Mouse (Mus musculus): ENCODE data around the gene Sdhb. TPM values are rescaled to one million over a fixed set of nuclear protein-coding genes. Genes with fewer than 3 reads are reported as not detected.

The Sdhb gene
- total RNA-seq (2021) = 100 to 1,000 TPM; 183 to 190 TPM
- long read RNA-seq, transcript Sdhb-201 (8 exons, 1,142 nt) = major isoform, 200 of 226 reads
- long read RNA-seq, partial matches to known transcripts = 8 of 226 reads
- long read RNA-seq, other reads (novel, unspliced or antisense) = 17 of 226 reads

- DNase-seq (ENCODE audit: low spot score in 2 of 2) = peak; percentile 97 to 98
These were observed at the start of gene Sdhb for GRCm38 (mm10) chr4:140960781-140961466. Sdhb (plus strand) TSS chr4:140961203.

- DNase-seq (ENCODE audit: low spot score in 2 of 2) = no peak
These were observed 49.6 kb upstream of the Sdhb start for GRCm38 (mm10) chr4:140911416-140911815.

- no peak for DNase-seq (ENCODE audit: low spot score in 2 of 2)
These were observed 48.7 kb upstream of the Sdhb start for GRCm38 (mm10) chr4:140912271-140912833.

DNA sequence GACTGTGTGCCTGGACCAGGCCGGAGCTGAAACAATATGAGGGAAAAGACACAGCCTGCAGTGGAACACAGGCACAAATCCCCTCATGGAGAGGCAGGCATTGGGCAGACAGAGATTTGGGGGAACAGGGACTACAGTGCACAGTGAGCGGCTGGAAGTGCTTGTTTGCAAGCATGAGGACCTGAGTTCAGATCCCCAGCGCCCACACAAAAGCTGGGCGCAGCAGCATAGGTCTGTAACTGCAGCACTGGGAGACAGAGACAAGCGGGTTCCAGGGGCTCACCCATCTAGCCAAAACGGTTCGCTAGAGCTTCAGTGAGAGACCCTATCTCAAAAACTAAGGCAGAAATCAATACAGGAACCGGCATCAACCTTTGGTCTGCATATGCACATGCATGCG, 47.4 kb upstream of the Sdhb start:
- no peak for DNase-seq (ENCODE audit: low spot score in 2 of 2)

GRCm38 (mm10) chr4:140914731-140915131, 46.3 kb upstream of the Sdhb start:
- peak in 1 of 2 experiments; percentile 52 for DNase-seq (ENCODE audit: low spot score in 2 of 2)

DNA sequence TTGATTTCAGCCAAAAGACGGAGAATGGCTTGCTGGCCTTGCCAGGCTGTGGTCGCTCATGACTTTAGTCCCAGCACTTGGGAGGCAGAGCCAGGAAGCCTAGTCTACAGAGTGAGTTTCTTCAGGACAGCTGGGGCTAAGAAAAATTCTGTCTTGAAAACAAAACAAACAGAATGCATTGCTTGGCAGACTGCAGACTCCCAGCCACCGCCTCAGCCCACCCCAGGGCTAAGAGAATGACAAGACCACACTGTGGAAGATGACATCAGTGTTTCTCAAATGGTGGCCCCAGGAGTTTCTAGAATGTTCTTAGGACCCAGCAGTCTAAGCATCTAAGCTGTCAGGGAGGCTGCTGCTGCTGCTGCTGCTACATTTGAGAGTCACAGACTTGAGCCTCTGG, 45.8 kb upstream of the Sdhb start:
- no peak for DNase-seq (ENCODE audit: low spot score in 2 of 2)

DNA sequence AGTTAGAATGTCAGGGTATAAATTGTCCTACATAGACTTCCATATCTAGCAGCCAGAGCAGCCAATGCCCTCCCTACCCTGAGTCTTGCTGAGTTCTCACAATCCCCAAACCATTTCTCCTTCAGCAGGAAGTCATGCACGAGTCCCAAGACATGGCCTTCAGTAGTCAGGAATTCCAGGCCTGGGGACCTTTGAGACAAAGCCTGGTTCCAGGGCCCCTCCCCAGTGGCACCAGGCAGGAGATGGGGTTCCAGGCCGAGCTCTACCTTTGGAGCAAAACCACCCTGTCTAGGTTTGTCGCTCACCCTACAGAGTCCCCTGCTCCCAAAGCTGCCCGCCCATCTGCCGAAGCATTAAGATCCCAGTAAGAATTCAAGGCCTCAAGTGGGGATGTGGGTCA, 44.7 kb upstream of the Sdhb start:
- DNase-seq (ENCODE audit: low spot score in 2 of 2) = no peak

DNA sequence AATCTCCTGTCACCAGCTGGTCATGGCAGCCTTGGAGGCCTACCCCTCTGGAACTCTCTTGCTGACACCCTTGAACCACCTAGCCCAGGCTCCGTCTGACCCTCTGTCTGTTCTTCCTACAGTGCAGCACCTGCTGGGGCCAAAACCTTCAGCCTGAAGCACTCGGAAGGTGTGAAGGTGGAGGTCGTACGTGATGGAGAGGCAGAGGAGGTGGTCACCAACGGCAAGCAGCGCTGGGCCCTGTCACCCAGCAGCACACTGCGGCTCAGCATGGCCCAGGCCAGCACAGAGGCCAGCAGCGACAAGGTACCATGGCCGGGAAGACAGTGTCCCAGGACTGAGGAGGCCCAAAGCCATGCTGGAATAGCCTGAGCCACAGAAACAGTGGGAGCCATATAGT, 43.6 kb upstream of the Sdhb start:
- no peak for DNase-seq (ENCODE audit: low spot score in 2 of 2)

DNA sequence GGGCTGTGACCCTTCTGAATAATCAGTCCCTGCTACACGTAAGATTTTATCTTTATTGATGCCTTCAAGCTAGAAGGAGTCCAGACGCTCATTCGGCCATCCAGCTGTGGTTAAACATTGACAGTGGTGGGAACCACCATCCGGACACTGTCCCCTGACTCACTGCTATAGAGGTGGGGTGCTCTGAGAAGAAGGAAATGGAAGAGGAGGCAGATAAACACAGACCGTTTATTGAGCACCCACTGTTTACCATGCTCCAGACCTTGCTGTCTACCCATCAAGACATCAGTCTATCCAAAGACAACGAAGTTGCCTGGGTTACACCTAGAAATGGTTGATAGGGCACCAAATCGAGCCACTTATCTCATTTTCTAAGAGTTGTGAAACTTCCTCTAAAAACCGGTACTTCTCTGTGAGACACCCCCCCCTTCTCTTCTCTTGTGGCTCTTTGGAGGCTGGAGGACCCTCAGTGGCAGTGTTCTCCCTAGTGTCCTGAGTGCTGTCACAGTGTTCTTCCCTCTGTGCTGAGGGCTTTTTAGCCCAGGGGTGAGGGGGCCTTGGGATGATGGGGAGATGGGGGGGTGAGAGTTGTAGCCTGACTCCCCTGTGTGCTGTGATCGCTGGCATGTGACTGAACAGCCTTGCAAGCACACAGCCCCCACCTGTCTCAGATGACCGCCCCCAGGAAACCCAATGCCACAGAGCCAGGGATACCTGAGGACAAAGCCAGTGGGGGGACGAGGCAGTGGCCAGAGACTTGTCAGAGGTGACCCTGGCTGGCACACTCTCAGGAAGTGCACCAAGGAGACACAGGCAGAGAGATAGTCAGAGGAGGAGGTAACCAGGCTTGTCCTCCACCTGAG, 40.8 kb upstream of the Sdhb start:
- no peak for DNase-seq (ENCODE audit: low spot score in 2 of 2)

DNA sequence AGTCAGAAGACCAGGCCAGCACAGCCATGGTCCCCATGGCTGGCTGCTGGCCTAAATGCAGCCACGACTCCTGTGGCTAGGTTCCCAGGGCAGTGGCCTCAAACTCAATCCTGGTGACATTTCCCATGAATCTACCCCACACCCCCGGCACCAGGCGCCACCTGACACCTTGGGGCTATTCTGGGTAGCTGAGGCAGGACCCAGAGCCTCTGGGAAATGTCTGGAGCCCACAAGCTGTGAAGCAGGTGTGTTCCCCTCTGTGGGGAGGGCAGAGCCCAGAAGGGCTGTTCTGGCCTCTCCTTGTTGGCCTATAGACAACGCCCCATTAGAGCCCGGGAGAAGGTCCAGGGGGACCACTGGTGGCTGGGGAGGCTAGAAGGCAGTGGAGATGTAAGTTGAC, 38.5 kb upstream of the Sdhb start:
- no peak for DNase-seq (ENCODE audit: low spot score in 2 of 2)

- no peak for DNase-seq (ENCODE audit: low spot score in 2 of 2)
These were observed 35.4 kb upstream of the Sdhb start for GRCm38 (mm10) chr4:140925648-140926047.

DNA sequence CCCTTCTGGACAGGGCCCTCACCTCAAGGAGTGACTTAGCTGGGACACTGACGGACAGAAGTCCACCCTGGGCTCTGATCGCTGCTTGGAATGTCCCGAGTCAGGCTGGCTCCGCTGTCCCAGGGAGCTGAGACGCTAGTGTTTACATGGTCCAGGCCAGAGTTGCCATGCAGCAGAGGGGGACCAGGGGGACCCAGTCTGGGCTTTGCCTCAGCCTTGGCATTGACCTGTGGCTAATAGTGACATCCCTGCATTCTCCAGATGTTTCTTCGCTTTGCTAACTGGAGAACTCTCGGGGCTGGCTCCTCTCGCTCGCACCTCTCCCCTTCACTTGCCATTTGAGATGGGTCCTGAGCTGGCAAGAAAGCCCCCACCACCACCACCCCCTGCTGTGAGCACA, 32.7 kb upstream of the Sdhb start:
- no peak for DNase-seq (ENCODE audit: low spot score in 2 of 2)

DNA sequence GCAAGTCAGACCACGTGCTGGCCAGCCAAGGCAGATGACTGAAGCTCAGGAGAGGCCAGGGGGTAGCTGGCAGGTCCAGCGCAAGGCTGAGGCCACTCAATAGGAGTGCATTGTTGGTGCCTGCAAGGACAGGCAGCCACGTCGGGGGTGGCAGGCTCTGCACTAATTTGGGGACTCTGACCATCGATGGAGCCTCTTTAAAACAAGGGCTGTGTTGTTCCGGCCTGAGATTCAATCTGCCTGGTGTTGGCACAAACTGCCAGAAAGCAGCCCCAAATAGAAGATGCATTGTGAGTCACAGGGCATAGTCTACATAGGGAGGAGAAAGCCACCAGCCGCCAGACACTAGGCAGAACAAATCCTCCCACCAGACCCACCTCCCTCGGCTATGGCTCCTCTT, 31.3 kb upstream of the Sdhb start:
- peak; percentile 51 to 80 for DNase-seq (ENCODE audit: low spot score in 2 of 2)

DNA sequence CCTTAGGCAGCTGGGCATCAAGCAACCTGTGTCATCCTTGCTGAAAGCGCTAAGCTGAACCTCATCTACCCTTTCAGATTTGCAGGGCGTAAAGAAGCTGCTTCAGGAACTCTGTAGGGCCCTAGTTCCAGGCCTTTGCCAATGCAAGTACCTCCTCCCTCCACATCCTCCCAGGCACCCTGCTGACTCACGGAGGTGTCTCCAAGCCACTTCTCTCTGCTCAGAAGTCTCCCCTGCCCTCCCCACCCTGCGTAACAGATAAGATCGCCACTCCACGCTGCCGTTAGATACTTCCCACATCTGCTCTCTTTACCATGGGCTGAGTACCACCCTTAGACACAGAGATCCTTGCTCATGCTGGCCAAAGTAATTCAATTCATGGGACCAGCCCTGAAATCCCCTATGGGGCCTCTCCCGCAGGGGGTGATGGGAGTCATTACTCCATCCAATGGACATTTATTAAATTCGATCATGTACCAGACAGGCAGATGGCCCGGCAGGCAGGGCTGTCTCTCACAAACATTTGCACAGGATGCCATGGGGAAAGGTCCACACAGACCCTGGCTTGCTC, 30.0 kb upstream of the Sdhb start:
- no peak for DNase-seq (ENCODE audit: low spot score in 2 of 2)

DNA sequence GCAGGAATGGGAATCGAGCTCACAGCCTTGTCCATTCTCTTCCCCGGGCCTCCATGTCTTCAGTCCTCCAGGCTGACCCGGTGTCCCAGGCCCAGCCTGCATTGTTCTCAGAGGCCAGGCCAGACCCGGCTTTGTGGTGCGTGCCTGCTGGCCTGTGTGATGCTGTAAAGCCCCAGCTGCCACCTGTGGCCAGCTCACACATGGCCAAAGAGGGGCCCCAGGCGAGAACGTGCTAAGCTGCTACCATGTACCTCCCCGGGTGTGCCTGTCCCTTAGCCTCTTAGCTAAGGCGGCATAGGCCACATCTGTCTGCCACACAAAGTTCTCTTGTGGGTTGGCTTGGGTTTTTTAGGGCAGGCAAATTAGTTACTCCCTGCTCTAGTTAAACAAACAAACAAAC, 25.4 kb upstream of the Sdhb start:
- DNase-seq (ENCODE audit: low spot score in 2 of 2) = no peak

DNA sequence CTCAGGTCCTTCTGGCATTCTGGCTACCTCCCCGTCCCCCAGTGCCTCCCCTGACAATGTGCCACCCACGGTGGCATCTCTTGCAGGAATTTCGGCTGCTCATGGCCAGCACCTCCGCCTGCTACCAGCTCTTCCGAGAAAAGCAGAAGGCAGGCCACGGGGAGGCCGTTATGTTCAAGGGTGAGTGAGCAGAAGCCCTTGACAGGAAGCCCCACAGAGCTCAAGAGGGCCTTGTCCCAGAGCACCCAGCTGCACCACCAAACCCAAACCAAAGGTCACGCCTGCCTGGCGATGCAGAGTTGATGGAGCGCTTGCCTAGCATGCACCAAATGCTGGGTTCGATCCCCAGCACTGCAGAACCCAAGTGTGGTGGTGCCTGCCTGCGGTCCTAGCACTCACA, 16.6 kb upstream of the Sdhb start:
- no peak for DNase-seq (ENCODE audit: low spot score in 2 of 2)

DNA sequence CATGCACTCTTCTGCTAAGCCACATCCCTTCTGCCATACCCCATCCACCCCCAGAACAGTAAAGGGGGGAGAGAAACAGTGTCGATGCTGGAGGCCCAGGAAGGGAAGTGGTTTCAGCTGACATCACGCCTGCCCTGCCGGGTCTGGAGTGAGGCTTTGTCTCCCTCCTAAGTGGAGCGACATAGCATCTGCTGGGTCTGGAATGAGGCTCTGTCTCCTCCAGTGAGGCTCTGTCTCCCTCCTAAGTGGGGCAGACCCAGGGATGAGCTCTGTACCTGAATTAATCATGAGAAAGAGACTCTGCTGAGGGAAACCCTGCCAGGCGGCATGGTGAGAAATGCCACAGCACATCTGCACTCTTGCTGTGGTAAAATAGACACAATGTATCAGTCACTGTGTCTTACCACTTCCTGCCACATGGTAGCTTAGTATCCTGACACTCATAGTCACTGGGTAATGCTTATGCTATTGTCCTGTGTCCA, 16.0 kb upstream of the Sdhb start:
- DNase-seq (ENCODE audit: low spot score in 2 of 2) = no peak

DNA sequence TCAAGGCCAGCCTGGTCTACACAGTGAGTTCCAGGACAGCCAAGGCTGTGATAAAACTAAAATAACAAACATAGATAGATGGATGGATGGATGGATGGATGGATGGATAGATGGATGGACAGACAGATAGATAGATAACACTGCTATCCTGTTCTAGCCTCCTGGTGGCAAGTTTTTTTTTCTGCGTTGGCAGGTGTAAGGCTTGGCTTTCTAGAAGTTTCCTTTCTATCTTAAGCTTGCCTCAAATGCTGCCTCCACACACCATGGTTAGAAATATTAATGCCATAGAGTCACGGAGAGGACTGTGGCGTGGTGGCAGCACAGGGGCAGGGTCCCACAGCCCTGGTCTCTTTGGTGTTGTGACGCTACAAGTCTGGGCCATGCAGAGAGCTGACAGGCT, 15.4 kb upstream of the Sdhb start:
- no peak for DNase-seq (ENCODE audit: low spot score in 2 of 2)

DNA sequence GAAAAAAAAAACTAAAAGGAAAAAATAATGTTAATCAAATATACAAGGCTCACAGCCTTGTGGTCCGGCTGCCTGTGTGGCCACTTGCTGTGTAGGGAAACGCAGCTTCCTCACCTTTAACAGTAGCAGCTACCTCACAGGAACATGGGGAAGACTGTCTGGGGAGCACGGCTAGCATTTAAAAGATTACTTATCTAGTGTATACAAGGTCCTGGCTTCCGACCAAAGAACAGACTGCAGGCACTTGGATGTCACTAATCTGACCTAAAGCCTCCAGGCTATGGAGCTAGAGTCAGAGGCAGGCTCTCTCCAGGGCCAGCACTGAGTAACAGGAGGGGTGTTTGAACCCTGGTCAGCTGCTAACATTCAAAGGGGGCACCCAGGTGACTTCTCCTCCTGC, 15.0 kb upstream of the Sdhb start:
- no peak for DNase-seq (ENCODE audit: low spot score in 2 of 2)

- no peak for DNase-seq (ENCODE audit: low spot score in 2 of 2)
These were observed 14.3 kb upstream of the Sdhb start for GRCm38 (mm10) chr4:140946580-140947205.
